Mouse (Mus musculus) bone marrow, adult 2 months (tissue): ENCODE measurements around the gene Nos1ap.

Experiments
- CTCF ChIP-seq: fragments of 200-500 bp; IDR thresholded peaks from 2 replicates; pipeline ENCODE4 v1.5.1; 2011; ENCODE audit warnings: low read length, control low read depth; ENCODE audit not compliant: control insufficient read depth, insufficient read depth
- POLR2A ChIP-seq: fragments of 200-500 bp; IDR thresholded peaks from 2 replicates; pipeline ENCODE4 v1.6.1; 2011; ENCODE audit warnings: low read depth, mild to moderate bottlenecking, control low read depth, low read length, borderline replicate concordance; ENCODE audit not compliant: control insufficient read depth

DNA sequence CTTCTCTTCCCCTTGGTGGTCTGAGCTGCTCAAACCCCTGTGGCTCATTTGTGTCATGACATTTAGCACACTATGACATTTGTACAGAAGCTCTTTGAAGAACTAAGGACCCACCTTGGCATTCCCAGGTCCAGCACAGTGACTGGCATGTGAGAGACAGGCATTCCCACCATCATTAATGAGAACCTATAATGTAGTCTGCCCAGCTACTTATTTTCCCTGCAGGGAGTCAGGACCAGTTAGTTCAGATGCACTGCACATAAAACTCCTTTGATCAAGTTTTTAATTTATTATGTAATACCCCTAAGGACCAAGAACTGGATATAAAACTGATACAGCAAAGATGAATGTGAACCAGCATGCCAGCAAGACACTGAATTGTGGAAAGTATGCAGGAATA lies 238.6 kb downstream of the Nos1ap start:
- no peak for TF ChIP-seq CTCF
- TF ChIP-seq POLR2A: no peak
